Mouse (Mus musculus) midbrain, embryonic 10.5 days (tissue): Measurements from ENCODE around the gene Lgr5. TPM values are rescaled to one million over a fixed set of nuclear protein-coding genes. Genes with fewer than 3 reads are reported as not detected.

ENCODE experiments used
- DNase-seq: peaks from one replicate; pipeline ENCODE4 v3.0.0-alpha.2; 2017; ENCODE audit warnings: low spot score
- H3K27ac ChIP-seq: fragments of 300-500 bp; sonication (generic); replicated peaks from 2 replicates; pipeline ENCODE4 v1.5.1; 2016; ENCODE audit warnings: mild to moderate bottlenecking
- H3K27me3 ChIP-seq: fragments of 300-500 bp; sonication (generic); 2 replicates; pipeline ENCODE4 v1.6.1; 2016; ENCODE audit warnings: low read depth, mild to moderate bottlenecking; ENCODE audit not compliant: poor library complexity, severe bottlenecking
- H3K36me3 ChIP-seq: fragments of 300-500 bp; sonication (generic); 2 replicates; pipeline ENCODE4 v1.6.1; 2016; ENCODE audit warnings: mild to moderate bottlenecking, moderate library complexity
- H3K4me1 ChIP-seq: fragments of 300-500 bp; sonication (generic); 2 replicates; pipeline ENCODE4 v1.6.1; 2016
- H3K4me3 ChIP-seq: fragments of 300-500 bp; sonication (generic); 2 replicates; pipeline ENCODE4 v1.5.1; 2016; ENCODE audit warnings: mild to moderate bottlenecking, moderate library complexity
- H3K9me3 ChIP-seq: fragments of 300-500 bp; sonication (generic); replicated peaks from 2 replicates; pipeline ENCODE4 v1.6.1; 2016; ENCODE audit warnings: mild to moderate bottlenecking
- WGBS: fragments of 180-500 bp; shearing (Covaris S2); methylation state at CpG from one replicate; pipeline ENCODE4 v1.1.7; 2016; 5-methylcytosine and 5-hydroxymethylcytosine counted together
- polyA plus RNA-seq: library from polyadenylated mRNA; unstranded; fragments of >200 nt; fragmentation: Nextera tagmentation; extraction: Ambion mirVana; gene quantifications from 2 replicates; pipeline ENCODE4 v1.2.1, GENCODE M21; 2016

Lgr5 gene
- polyA plus RNA-seq, 1 experiment from 2014 or later = 7.2 TPM

DNA sequence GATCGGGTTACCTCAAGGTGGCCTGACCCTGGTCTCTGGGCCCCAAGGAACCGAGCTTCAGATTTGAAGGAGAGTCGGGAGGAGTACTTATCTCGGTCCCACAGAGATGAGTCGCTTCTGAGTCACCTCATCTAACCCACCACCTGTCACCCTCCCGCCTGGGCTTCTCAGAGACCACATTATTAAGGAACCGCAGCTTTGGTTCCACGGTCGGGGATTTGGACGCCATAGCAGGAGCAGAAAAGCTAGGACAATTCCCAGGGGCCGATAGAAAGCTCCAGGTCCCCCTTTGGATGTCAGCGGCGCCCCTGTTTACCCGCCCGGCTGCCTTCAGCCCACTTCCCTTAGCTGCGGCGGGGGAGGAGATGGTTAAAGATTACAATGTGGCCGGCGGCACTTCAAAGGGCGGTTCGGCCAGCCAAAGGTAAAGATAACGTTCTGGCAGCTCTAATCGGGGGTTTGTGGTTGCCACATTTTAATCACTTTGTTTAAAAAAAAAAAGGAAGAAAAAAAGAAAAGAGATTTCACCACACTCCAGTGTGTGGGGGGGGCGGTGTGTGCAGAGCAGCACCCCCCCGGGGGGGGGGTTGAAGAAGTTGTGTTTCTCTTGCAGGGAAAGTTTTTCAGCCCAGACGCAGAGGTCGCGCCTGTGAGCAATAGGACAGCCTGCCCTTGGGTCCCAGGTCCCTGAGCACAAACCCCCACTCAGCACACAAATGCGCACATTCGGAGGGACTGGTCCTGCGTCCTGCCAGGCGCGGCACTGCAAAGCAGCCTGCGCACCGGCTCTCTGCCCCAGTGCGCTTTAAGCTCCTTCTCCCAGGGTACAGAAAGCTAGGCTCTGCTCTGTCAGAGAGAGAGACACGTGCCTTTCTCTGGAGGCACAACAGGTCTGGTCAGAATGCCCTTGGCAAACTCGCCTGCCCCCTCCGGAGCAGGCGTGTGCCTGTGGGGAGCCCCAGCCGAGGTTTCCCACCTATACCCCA lies 1.0 kb downstream of the Lgr5 start:
- Histone ChIP-seq H3K27ac (peak overlapping the region; percentile 75), H3K36me3 (no peaks in the 10 kb centered on the region), H3K27me3 (peaks cover 87% of the 10 kb centered on the region), H3K4me1 (peaks cover 40% of the 10 kb centered on the region), H3K4me3 (peak overlapping the region; percentile 58), H3K9me3 (no peaks in the 10 kb centered on the region)
- peak; percentile 66 for DNase-seq
- 0% methylated on average over 41 of the region's 41 CpGs for WGBS

GRCm38 (mm10) chr10:115585491-115586245 lies 1.9 kb downstream of the Lgr5 start:
- Histone ChIP-seq H3K27ac (0 out of 2 replicates have a peak overlapping the region, but pooled peaks have one; percentile 42), H3K4me1 (peaks cover 40% of the 10 kb centered on the region), H3K27me3 (peaks cover 96% of the 10 kb centered on the region), H3K36me3 (no peaks in the 10 kb centered on the region), H3K4me3 (peak overlapping the region; percentile 58), H3K9me3 (no peaks in the 10 kb centered on the region)
- WGBS = 1% methylated on average over 21 of the region's 21 CpGs
- DNase-seq = peak; percentile 27

- H3K4me3 ChIP-seq = peak overlapping the region; percentile 58
- no peak overlapping the region for H3K27ac ChIP-seq
- no peaks in the 10 kb centered on the region for H3K36me3 ChIP-seq
- DNase-seq = no peak
- 19% methylated on average over 14 of the region's 14 CpGs for WGBS
- no peaks in the 10 kb centered on the region for H3K9me3 ChIP-seq
- peaks cover 51% of the 10 kb centered on the region for H3K4me1 ChIP-seq
- peaks cover 96% of the 10 kb centered on the region for H3K27me3 ChIP-seq
Observed at GRCm38 (mm10) chr10:115584656-115585055, 2.9 kb downstream of the Lgr5 start.

- H3K27ac ChIP-seq = no peak overlapping the region
- no peaks in the 10 kb centered on the region for H3K36me3 ChIP-seq
- no peak overlapping the region for H3K4me3 ChIP-seq
- H3K27me3 ChIP-seq = peaks cover 87% of the 10 kb centered on the region
- DNase-seq = no peak
- H3K9me3 ChIP-seq = no peaks in the 10 kb centered on the region
- 95% methylated on average over 3 of the region's 3 CpGs for WGBS
- peaks cover 61% of the 10 kb centered on the region for H3K4me1 ChIP-seq
Observed at GRCm38 (mm10) chr10:115583071-115583470, 4.5 kb downstream of the Lgr5 start.

DNA sequence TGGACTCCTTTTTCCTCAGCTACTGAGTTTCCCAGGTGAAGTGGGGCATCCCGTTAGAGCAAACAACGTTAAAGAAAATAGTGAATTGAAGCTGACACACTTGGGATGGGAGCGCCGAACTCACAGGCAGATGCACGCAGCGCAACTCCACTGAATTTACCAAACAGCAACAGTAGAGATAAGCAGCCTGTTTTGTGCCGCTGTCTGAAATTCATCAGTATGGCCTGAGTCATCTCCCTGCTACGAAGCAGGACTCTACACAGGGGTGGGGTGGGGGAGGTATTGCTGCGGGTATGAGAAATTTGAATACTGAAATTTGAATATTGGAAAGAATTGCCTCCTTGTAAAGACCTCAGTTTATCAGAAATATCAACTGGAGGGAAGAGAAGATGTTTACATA lies 5.6 kb downstream of the Lgr5 start:
- Histone ChIP-seq H3K4me1 (peaks cover 53% of the 10 kb centered on the region), H3K36me3 (no peaks in the 10 kb centered on the region), H3K27ac (no peak overlapping the region), H3K4me3 (no peak overlapping the region), H3K9me3 (no peaks in the 10 kb centered on the region), H3K27me3 (peaks cover 82% of the 10 kb centered on the region)
- DNase-seq = no peak
- WGBS = 81% methylated on average over 9 of the region's 9 CpGs

DNA sequence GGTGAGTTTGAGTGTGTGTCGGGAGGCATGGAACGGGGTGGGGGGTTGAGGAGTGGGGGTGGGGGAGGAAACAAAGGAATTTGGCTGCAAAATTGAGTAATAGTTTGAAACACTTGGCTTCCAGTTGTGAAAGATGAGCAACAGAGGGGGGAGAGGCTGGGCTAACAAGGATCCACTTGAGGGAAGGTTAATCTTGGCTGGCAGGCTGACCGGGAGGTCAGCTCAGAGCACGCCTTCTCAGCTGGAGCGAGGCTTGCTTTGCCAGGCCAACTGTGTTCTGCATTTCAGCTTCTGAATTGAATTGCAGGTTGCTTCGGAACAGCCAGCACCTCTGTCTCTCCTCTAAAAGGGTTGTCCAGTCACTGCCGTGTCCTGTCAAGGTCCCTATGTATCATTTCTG lies 8.1 kb downstream of the Lgr5 start:
- whole genome bisulfite sequencing = 5% methylated on average over 7 of the region's 7 CpGs
- Histone ChIP-seq H3K9me3 (no peaks in the 10 kb centered on the region), H3K4me1 (peaks cover 35% of the 10 kb centered on the region), H3K27ac (no peak overlapping the region; the same call in 1 of the 2 replicates), H3K36me3 (no peaks in the 10 kb centered on the region), H3K4me3 (no peak overlapping the region), H3K27me3 (peaks cover 75% of the 10 kb centered on the region)
- DNase-seq = peak; percentile 60

- no peak for DNase-seq
- H3K27ac ChIP-seq = no peak overlapping the region; the same call in 1 of the 2 replicates
- no peaks in the 10 kb centered on the region for H3K9me3 ChIP-seq
- H3K4me1 ChIP-seq = peaks cover 34% of the 10 kb centered on the region
- no peaks in the 10 kb centered on the region for H3K36me3 ChIP-seq
- 64% methylated on average over 7 of the region's 7 CpGs for WGBS
- peaks cover 74% of the 10 kb centered on the region for H3K27me3 ChIP-seq
- H3K4me3 ChIP-seq = no peak overlapping the region
Observed at GRCm38 (mm10) chr10:115579076-115579475, 8.5 kb downstream of the Lgr5 start.

DNA sequence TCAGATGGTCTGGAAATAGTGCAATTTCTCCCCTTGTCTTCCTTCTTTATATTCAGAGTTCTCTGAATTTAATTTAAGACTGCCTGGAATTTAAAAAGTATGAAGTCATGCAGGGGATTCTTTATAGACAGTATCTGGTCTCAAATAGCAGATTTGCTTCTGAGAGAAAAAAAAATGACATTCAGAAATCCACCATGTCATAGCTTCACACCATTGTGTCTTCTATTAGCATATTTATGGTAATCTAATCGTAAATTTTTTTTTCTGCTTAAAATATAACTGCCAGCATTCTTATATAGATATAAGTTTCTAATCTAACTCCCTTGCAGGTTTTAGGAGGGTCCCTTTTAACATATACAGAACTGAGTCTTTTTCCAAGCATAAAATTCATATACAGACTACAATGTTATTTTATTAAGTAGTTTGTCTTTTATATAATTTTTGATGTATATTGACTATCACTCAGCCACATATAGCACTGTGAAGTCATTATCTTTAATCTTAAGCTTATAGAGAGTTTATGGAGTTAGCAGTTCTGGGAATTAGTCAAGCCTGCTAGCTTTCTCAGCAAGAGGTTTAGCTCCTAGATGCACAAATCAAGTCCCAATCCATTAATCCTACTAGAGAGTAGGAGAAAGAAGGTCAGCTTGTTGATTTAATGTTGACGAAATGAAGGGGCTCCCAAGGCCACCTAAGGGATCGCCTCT lies 15.7 kb downstream of the Lgr5 start:
- H3K36me3 ChIP-seq = no peaks in the 10 kb centered on the region
- H3K27me3 ChIP-seq = peaks cover 42% of the 10 kb centered on the region
- H3K27ac ChIP-seq = peak overlapping the region; percentile 64
- H3K4me3 ChIP-seq = no peak overlapping the region
- peaks cover 4% of the 10 kb centered on the region; the same call in 1 of the 2 replicates for H3K9me3 ChIP-seq
- DNase-seq = no peak
- 30% methylated on average over 3 of the region's 3 CpGs for WGBS
- H3K4me1 ChIP-seq = peaks cover 36% of the 10 kb centered on the region

GRCm38 (mm10) chr10:115571317-115571716 lies 16.3 kb downstream of the Lgr5 start:
- 16% methylated on average over 6 of the region's 6 CpGs for WGBS
- peak overlapping the region; percentile 79 for H3K27ac ChIP-seq
- DNase-seq = peak; percentile 60

DNA sequence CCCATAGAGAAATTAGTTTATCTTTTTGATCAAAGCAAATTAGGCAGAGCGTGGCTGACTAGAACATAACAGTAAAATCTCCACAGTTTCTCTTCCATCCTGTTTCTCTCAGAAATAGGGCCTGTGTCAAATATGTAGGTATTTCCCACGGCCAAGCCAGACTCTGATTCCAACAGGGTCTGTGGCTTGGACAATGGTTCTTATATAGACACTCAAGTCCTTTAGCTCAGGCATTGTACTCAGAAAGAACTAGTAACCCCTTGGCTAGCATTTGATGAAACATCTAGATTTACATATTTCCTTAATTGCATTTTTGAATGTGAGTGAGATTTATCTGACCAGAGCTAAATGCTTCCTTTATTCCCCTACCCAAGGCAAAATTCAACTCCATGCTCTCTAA lies 17.0 kb downstream of the Lgr5 start:
- peak overlapping the region; percentile 79 for H3K27ac ChIP-seq
- peaks cover 32% of the 10 kb centered on the region for H3K27me3 ChIP-seq
- WGBS = 51% methylated on average over 2 of the region's 2 CpGs
- H3K9me3 ChIP-seq = peaks cover 4% of the 10 kb centered on the region; the same call in 1 of the 2 replicates
- H3K36me3 ChIP-seq = no peaks in the 10 kb centered on the region
- H3K4me1 ChIP-seq = peaks cover 31% of the 10 kb centered on the region
- DNase-seq = no peak
- no peak overlapping the region for H3K4me3 ChIP-seq

More at GRCm38 (mm10) chr10:115571317-115571716, 16.3 kb downstream of the Lgr5 start:
- no peak overlapping the region for H3K4me3 ChIP-seq
- peaks cover 4% of the 10 kb centered on the region; the same call in 1 of the 2 replicates for H3K9me3 ChIP-seq
- peaks cover 33% of the 10 kb centered on the region for H3K4me1 ChIP-seq
- H3K27me3 ChIP-seq = peaks cover 38% of the 10 kb centered on the region
- H3K36me3 ChIP-seq = no peaks in the 10 kb centered on the region

GRCm38 (mm10) chr10:115569712-115570491 lies 17.7 kb downstream of the Lgr5 start, which contains the start of gene A930009A15Rik:
Gene A930009A15Rik, plus strand, starts transcription at chr10:115569986.
- Histone ChIP-seq H3K4me3 (0 out of 2 replicates have a peak within 1 kb of the TSS, but pooled peaks have one; percentile 4), H3K27ac (peak within 1 kb of the TSS; percentile 79), H3K27me3 (peaks cover 30% of the 10 kb centered on the region), H3K9me3 (peaks cover 4% of the 10 kb centered on the region; the same call in 1 of the 2 replicates), H3K36me3 (no peaks in the 10 kb centered on the region), H3K4me1 (peaks cover 31% of the 10 kb centered on the region)
- WGBS = 61% methylated on average over 15 of the region's 15 CpGs
- DNase-seq = no peak
